Mouse (Mus musculus): ENCODE data around the gene Mei1. TPM values are rescaled to one million over a fixed set of nuclear protein-coding genes. Genes with fewer than 3 reads are reported as not detected.

The Mei1 gene
- polyA plus RNA-seq, 1 experiment from 2014 or later = not detected

GRCm38 (mm10) chr15:82073490-82073889, 3.7 kb downstream of the Mei1 start:
- no peak overlapping the region for H3K4me3 ChIP-seq (ENCODE audit: low read depth, low read length)
- H3K36me3 ChIP-seq (replicated peaks; ENCODE audit: insufficient read depth, low read length) = no peaks in the 10 kb centered on the region
- no peaks in the 10 kb centered on the region for H3K9me3 ChIP-seq (ENCODE audit: low read length)
- ATAC-seq (no peak), DNase-seq (no peak)
- no peak overlapping the region for H3K9ac ChIP-seq (replicated peaks)
- no peaks in the 10 kb centered on the region for H3K4me1 ChIP-seq (ENCODE audit: insufficient read depth)
- no peak overlapping the region for H3K4me2 ChIP-seq (ENCODE audit: low read depth, low read length)
- TF ChIP-seq EP300 (IDR thresholded peaks at IDR 0.05; ENCODE audit: low read depth) (no peak), CTCF (IDR thresholded peaks at IDR 0.05; ENCODE audit: low read depth) (no peak)
- WGBS (ENCODE audit: insufficient replicate concordance) = 62% methylated on average over 7 of the region's 7 CpGs
- H3K27ac ChIP-seq (ENCODE audit: low read depth) = no peak overlapping the region
- H3K27me3 ChIP-seq (ENCODE audit: insufficient read depth, low read length) = peaks cover 30% of the 10 kb centered on the region

- no peak overlapping the region for H3K27ac ChIP-seq (ENCODE audit: low read depth)
- no peak for ATAC-seq
- H3K9ac ChIP-seq (replicated peaks) = no peak overlapping the region
- H3K4me3 ChIP-seq (ENCODE audit: low read depth, low read length) = no peak overlapping the region
- 49% methylated on average over 10 of the region's 10 CpGs for WGBS (ENCODE audit: insufficient replicate concordance)
- no peaks in the 10 kb centered on the region for H3K36me3 ChIP-seq (replicated peaks; ENCODE audit: insufficient read depth, low read length)
- no peaks in the 10 kb centered on the region for H3K9me3 ChIP-seq (ENCODE audit: low read length)
- no peak overlapping the region for H3K4me2 ChIP-seq (ENCODE audit: low read depth, low read length)
- no peaks in the 10 kb centered on the region for H3K4me1 ChIP-seq (ENCODE audit: insufficient read depth)
- H3K27me3 ChIP-seq (ENCODE audit: insufficient read depth, low read length) = 0 out of 2 replicates have a peak, but pooled peaks cover 2% of the 10 kb centered on the region
- no peak for DNase-seq
- TF ChIP-seq EP300 (IDR thresholded peaks at IDR 0.05; ENCODE audit: low read depth) (no peak), CTCF (IDR thresholded peaks at IDR 0.05; ENCODE audit: low read depth) (no peak)
These were observed 10.1 kb downstream of the Mei1 start for GRCm38 (mm10) chr15:82079883-82080282.

GRCm38 (mm10) chr15:82081161-82081560, 11.4 kb downstream of the Mei1 start:
- TF ChIP-seq CTCF (IDR thresholded peaks at IDR 0.05; ENCODE audit: low read depth) (peak; percentile 65), EP300 (IDR thresholded peaks at IDR 0.05; ENCODE audit: low read depth) (no peak)
- no peaks in the 10 kb centered on the region for H3K9me3 ChIP-seq (ENCODE audit: low read length)
- no peaks in the 10 kb centered on the region for H3K36me3 ChIP-seq (replicated peaks; ENCODE audit: insufficient read depth, low read length)
- no peak overlapping the region for H3K27ac ChIP-seq (ENCODE audit: low read depth)
- 0 out of 2 replicates have a peak, but pooled peaks cover 2% of the 10 kb centered on the region for H3K27me3 ChIP-seq (ENCODE audit: insufficient read depth, low read length)
- ATAC-seq = no peak
- no peak overlapping the region for H3K4me3 ChIP-seq (ENCODE audit: low read depth, low read length)
- no peaks in the 10 kb centered on the region for H3K4me1 ChIP-seq (ENCODE audit: insufficient read depth)
- no peak overlapping the region for H3K9ac ChIP-seq (replicated peaks)
- DNase-seq = peak; percentile 44
- WGBS (ENCODE audit: insufficient replicate concordance) = 27% methylated on average over 7 of the region's 7 CpGs
- no peak overlapping the region for H3K4me2 ChIP-seq (ENCODE audit: low read depth, low read length)

GRCm38 (mm10) chr15:82085606-82086005, 15.8 kb downstream of the Mei1 start:
- Histone ChIP-seq H3K4me2 (ENCODE audit: low read depth, low read length) (no peak overlapping the region), H3K4me1 (ENCODE audit: insufficient read depth) (no peaks in the 10 kb centered on the region), H3K27ac (ENCODE audit: low read depth) (no peak overlapping the region), H3K9me3 (ENCODE audit: low read length) (no peaks in the 10 kb centered on the region), H3K4me3 (ENCODE audit: low read depth, low read length) (no peak overlapping the region), H3K27me3 (ENCODE audit: insufficient read depth, low read length) (peaks cover 9% of the 10 kb centered on the region; the same call in 1 of the 2 replicates), H3K36me3 (replicated peaks; ENCODE audit: insufficient read depth, low read length) (no peaks in the 10 kb centered on the region), H3K9ac (replicated peaks) (no peak overlapping the region)
- WGBS (ENCODE audit: insufficient replicate concordance) = 76% methylated on average over 9 of the region's 9 CpGs
- DNase-seq (no peak), ATAC-seq (no peak)
- no peak for TF ChIP-seq EP300 (IDR thresholded peaks at IDR 0.05; ENCODE audit: low read depth)
- TF ChIP-seq CTCF (IDR thresholded peaks at IDR 0.05; ENCODE audit: low read depth) = no peak

- H3K27me3 ChIP-seq (ENCODE audit: insufficient read depth, low read length) = peaks cover 9% of the 10 kb centered on the region; the same call in 1 of the 2 replicates
- no peak overlapping the region for H3K27ac ChIP-seq (ENCODE audit: low read depth)
- H3K4me3 ChIP-seq (ENCODE audit: low read depth, low read length) = no peak overlapping the region
- ATAC-seq (no peak), DNase-seq (no peak)
- H3K9ac ChIP-seq (replicated peaks) = no peak overlapping the region
- H3K9me3 ChIP-seq (ENCODE audit: low read length) = no peaks in the 10 kb centered on the region
- no peaks in the 10 kb centered on the region for H3K36me3 ChIP-seq (replicated peaks; ENCODE audit: insufficient read depth, low read length)
- H3K4me1 ChIP-seq (ENCODE audit: insufficient read depth) = no peaks in the 10 kb centered on the region
- WGBS (ENCODE audit: insufficient replicate concordance) = 70% methylated on average over 12 of the region's 12 CpGs
- no peak for TF ChIP-seq CTCF (IDR thresholded peaks at IDR 0.05; ENCODE audit: low read depth)
- no peak for TF ChIP-seq EP300 (IDR thresholded peaks at IDR 0.05; ENCODE audit: low read depth)
- H3K4me2 ChIP-seq (ENCODE audit: low read depth, low read length) = no peak overlapping the region
These were observed 16.3 kb downstream of the Mei1 start for GRCm38 (mm10) chr15:82086131-82086530.

GRCm38 (mm10) chr15:82087266-82087665, 17.5 kb downstream of the Mei1 start:
- Histone ChIP-seq H3K27ac (ENCODE audit: low read depth) (no peak overlapping the region), H3K4me1 (ENCODE audit: insufficient read depth) (no peaks in the 10 kb centered on the region), H3K9ac (replicated peaks) (no peak overlapping the region), H3K9me3 (ENCODE audit: low read length) (no peaks in the 10 kb centered on the region), H3K36me3 (replicated peaks; ENCODE audit: insufficient read depth, low read length) (no peaks in the 10 kb centered on the region), H3K4me3 (ENCODE audit: low read depth, low read length) (no peak overlapping the region), H3K4me2 (ENCODE audit: low read depth, low read length) (no peak overlapping the region), H3K27me3 (ENCODE audit: insufficient read depth, low read length) (peaks cover 9% of the 10 kb centered on the region; the same call in 1 of the 2 replicates)
- DNase-seq = no peak
- ATAC-seq = no peak
- TF ChIP-seq EP300 (IDR thresholded peaks at IDR 0.05; ENCODE audit: low read depth) (no peak), CTCF (IDR thresholded peaks at IDR 0.05; ENCODE audit: low read depth) (no peak)
- WGBS (ENCODE audit: insufficient replicate concordance) = 12% methylated on average over 7 of the region's 10 CpGs

GRCm38 (mm10) chr15:82091061-82091460, 21.3 kb downstream of the Mei1 start:
- Histone ChIP-seq H3K4me3 (ENCODE audit: low read depth, low read length) (no peak overlapping the region), H3K36me3 (replicated peaks; ENCODE audit: insufficient read depth, low read length) (no peaks in the 10 kb centered on the region), H3K4me2 (ENCODE audit: low read depth, low read length) (no peak overlapping the region), H3K27ac (ENCODE audit: low read depth) (no peak overlapping the region), H3K9me3 (ENCODE audit: low read length) (no peaks in the 10 kb centered on the region), H3K27me3 (ENCODE audit: insufficient read depth, low read length) (peaks cover 7% of the 10 kb centered on the region; the same call in 1 of the 2 replicates), H3K9ac (replicated peaks) (no peak overlapping the region), H3K4me1 (ENCODE audit: insufficient read depth) (no peaks in the 10 kb centered on the region)
- DNase-seq (no peak), ATAC-seq (no peak)
- TF ChIP-seq CTCF (IDR thresholded peaks at IDR 0.05; ENCODE audit: low read depth) (no peak), EP300 (IDR thresholded peaks at IDR 0.05; ENCODE audit: low read depth) (no peak)
- 70% methylated on average over 7 of the region's 7 CpGs for WGBS (ENCODE audit: insufficient replicate concordance)
